8 mouse cellular contexts compared by ENCODE assay signal in the genomic region with DNA sequence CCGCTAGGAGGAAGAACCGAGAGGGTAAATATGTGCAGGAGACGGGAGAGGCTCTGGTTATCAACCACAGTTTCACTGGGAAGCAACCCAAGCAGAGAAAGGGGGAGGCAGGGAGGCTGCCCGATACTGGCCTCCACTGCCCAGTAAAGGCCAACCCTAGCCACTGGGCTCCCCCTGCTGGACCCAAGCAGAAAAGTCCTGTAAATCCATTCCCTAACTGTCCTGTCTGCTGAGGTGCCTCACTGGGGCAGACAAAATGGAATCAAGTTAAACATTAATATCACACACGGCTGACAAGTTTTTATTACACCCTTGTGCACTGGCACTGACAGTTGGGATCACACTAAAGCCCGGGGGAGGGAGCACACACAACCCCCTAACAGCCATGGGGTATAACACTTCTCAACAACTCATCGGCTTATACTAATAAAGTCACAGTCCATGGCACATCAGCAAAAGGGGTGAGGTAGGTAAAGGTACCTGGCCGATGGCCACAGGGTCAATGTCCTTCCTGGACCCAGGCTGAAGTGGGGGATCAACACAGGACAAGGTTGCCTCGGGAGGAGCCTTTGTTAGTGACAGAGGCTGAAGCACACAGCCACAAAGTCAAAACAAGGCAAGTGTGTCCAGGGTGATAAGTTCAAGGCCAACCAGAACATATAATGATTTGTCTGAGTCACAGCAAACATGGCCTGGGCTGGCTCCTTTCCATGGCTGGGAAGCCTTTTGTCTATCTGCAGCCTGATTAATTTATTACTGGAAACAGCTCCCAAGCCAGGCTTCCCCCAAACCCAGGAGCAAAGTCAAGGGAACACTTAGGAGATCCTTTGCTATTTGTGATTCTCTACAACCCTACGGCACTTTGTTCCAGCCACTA. TPM values are rescaled to one million over a fixed set of nuclear protein-coding genes. Genes with fewer than 3 reads are reported as not detected.
DNase-seq lines count a peak whose midpoint lies in the region; TF ChIP-seq lines count a peak whose summit lies in the region.
"Had no signal": no experiment of that assay in that cellular context is flagged by ENCODE, and none has a peak within 500 bp of the region (broad histone marks: within the 10 kb centered on the region; RNA-seq: fewer than 3 reads in every experiment).

No protein-coding gene starts in this region.

- peaks cover 20% of the 10 kb centered on the region for H3K36me3 ChIP-seq in heart, embryonic 10.5 days
- H3K36me3 ChIP-seq in limb, embryonic 10.5 days: no peaks in the 10 kb centered on the region
- no peaks in the 10 kb centered on the region for H3K36me3 ChIP-seq in myocyte (ENCODE audit: control insufficient read depth, insufficient read depth)

- no peaks in the 10 kb centered on the region for H3K27me3 ChIP-seq in heart, embryonic 10.5 days (ENCODE audit: insufficient read depth, poor library complexity, severe bottlenecking)
- 0 out of 2 replicates have a peak, but pooled peaks cover 6% of the 10 kb centered on the region for H3K27me3 ChIP-seq in limb, embryonic 10.5 days (ENCODE audit: low read depth, poor library complexity, severe bottlenecking)
- no peaks in the 10 kb centered on the region for H3K27me3 ChIP-seq in myocyte (ENCODE audit: control insufficient read depth, insufficient read depth, insufficient read length)
- H3K27me3 ChIP-seq: heart, embryonic 13.5 days had no signal

- peaks cover 27% of the 10 kb centered on the region for H3K4me1 ChIP-seq in heart, embryonic 10.5 days
- peaks cover 10% of the 10 kb centered on the region for H3K4me1 ChIP-seq in limb, embryonic 10.5 days

- DNase-seq in 3134 (ENCODE audit: extremely low read depth, insufficient read length, low spot score) (peak; percentile 61), 3T3-L1 (ENCODE audit: low read depth, low spot score) (peak; percentile 87)
- DNase-seq in cerebellum, postnatal 25 days: peak; percentile 32 to 55
- DNase-seq in heart, embryonic 10.5 days (ENCODE audit: low spot score): peak; percentile 80
- DNase-seq in limb, embryonic 10.5 days (ENCODE audit: low spot score): peak; percentile 57
- DNase-seq in thymus, postnatal 0 days (ENCODE audit: low spot score): no peak

- H3K4me2 ChIP-seq in myocyte (ENCODE audit: low read depth): peak overlapping the region; percentile 39
- H3K4me2 ChIP-seq: heart, embryonic 13.5 days had no signal

- no peaks in the 10 kb centered on the region for H3K79me2 ChIP-seq in myocyte (ENCODE audit: control insufficient read depth, insufficient read depth)

- no peak overlapping the region for H3ac ChIP-seq in myocyte (ENCODE audit: control insufficient read depth, insufficient read length)

- 0 out of 2 replicates have a peak overlapping the region, but pooled peaks have one; percentile 2 for H3K4me3 ChIP-seq in heart, embryonic 10.5 days
- no peak overlapping the region for H3K4me3 ChIP-seq in limb, embryonic 10.5 days
- H3K4me3 ChIP-seq in myocyte: no peak overlapping the region
- H3K4me3 ChIP-seq: heart, embryonic 13.5 days had no signal

- peak overlapping the region; percentile 23; the same call in 1 of the 2 replicates for H3K27ac ChIP-seq in heart, embryonic 10.5 days
- H3K27ac ChIP-seq in limb, embryonic 10.5 days: peak overlapping the region; percentile 14; the same call in 1 of the 2 replicates
- H3K27ac ChIP-seq: heart, embryonic 13.5 days had no signal

- TF ChIP-seq POLR2A in myocyte (IDR thresholded peaks at IDR 0.05; ENCODE audit: insufficient read length, low read depth): no peak

- whole genome bisulfite sequencing in heart, embryonic 10.5 days: 48% methylated on average over 10 of the region's 10 CpGs
- WGBS in limb, embryonic 10.5 days: 65% methylated on average over 10 of the region's 10 CpGs

- no peaks in the 10 kb centered on the region for H3K9me3 ChIP-seq in heart, embryonic 10.5 days
- H3K9me3 ChIP-seq in limb, embryonic 10.5 days (replicated peaks): no peaks in the 10 kb centered on the region
- H3K9me3 ChIP-seq: heart, embryonic 13.5 days had no signal

TF ChIP-seq in myocyte, 11 proteins besides CTCF, POLR2A, EP300 and RAD21:
- TF ChIP-seq MYOD1 (IDR thresholded peaks at IDR 0.05; ENCODE audit: control insufficient read depth in 1 of 3, insufficient read length in 2 of 3, low read depth in 2 of 3) (no peak), SRF (IDR thresholded peaks at IDR 0.05; ENCODE audit: control insufficient read depth, insufficient read length, low read depth) (no peak), MYOG (IDR thresholded peaks at IDR 0.05; ENCODE audit: control insufficient read depth in 1 of 3, insufficient read depth in 1 of 3, insufficient read length in 2 of 3, low read depth in 2 of 3) (peak in 1 of 3 experiments; percentile 8)

RNA-seq across cellular contexts. Expression of a gene that starts 6.0 kb away (rescaled TPM):
- 69.3 and 72.6 TPM in 2 replicates for polyA plus RNA-seq in heart, embryonic 10.5 days (2016; fragmentation: Nextera tagmentation; extraction: Ambion mirVana)
- 31.3 and 33.0 TPM in 2 replicates for polyA plus RNA-seq in limb, embryonic 10.5 days (2016; fragmentation: Nextera tagmentation; extraction: Ambion mirVana)
- 7.5 TPM for polyA plus RNA-seq in myocyte (2012; fragmentation: generic; extraction: Trizol)
- 39.0 and 39.5 TPM in 2 replicates for polyA plus RNA-seq in thymus, postnatal 0 days (2015; fragmentation: Nextera tagmentation; extraction: Ambion mirVana)

RNA-seq across cellular contexts. Expression of a gene that starts 9.9 kb away (rescaled TPM):
- polyA plus RNA-seq in heart, embryonic 10.5 days (2016; fragmentation: Nextera tagmentation; extraction: Ambion mirVana): 0.90 and 1.5 TPM in 2 replicates
- 0.58 and 0.71 TPM in 2 replicates for polyA plus RNA-seq in limb, embryonic 10.5 days (2016; fragmentation: Nextera tagmentation; extraction: Ambion mirVana)
- polyA plus RNA-seq in myocyte (2012; fragmentation: generic; extraction: Trizol): 0.07 TPM
- polyA plus RNA-seq in thymus, postnatal 0 days (2015; fragmentation: Nextera tagmentation; extraction: Ambion mirVana): 1.0 and 1.5 TPM in 2 replicates

RNA-seq across cellular contexts. Expression of a gene that starts 21.5 kb away (rescaled TPM):
- 68.3 and 84.3 TPM in 2 replicates for polyA plus RNA-seq in heart, embryonic 10.5 days (2016; fragmentation: Nextera tagmentation; extraction: Ambion mirVana)
- 85.3 and 90.0 TPM in 2 replicates for polyA plus RNA-seq in limb, embryonic 10.5 days (2016; fragmentation: Nextera tagmentation; extraction: Ambion mirVana)
- 65.8 TPM for polyA plus RNA-seq in myocyte (2012; fragmentation: generic; extraction: Trizol)
- 105 and 116 TPM in 2 replicates for polyA plus RNA-seq in thymus, postnatal 0 days (2015; fragmentation: Nextera tagmentation; extraction: Ambion mirVana)

RNA-seq across cellular contexts. Expression of a gene that starts 45.0 kb away (rescaled TPM):
- polyA plus RNA-seq in heart, embryonic 10.5 days (2016; fragmentation: Nextera tagmentation; extraction: Ambion mirVana): 20.1 and 21.9 TPM in 2 replicates
- polyA plus RNA-seq in limb, embryonic 10.5 days (2016; fragmentation: Nextera tagmentation; extraction: Ambion mirVana): 26.1 and 28.1 TPM in 2 replicates
- 11.5 TPM for polyA plus RNA-seq in myocyte (2012; fragmentation: generic; extraction: Trizol)
- polyA plus RNA-seq in thymus, postnatal 0 days (2015; fragmentation: Nextera tagmentation; extraction: Ambion mirVana): 19.2 and 21.9 TPM in 2 replicates
